Comparison of ENCODE assay signal across 21 mouse cellular contexts in the genomic region with DNA sequence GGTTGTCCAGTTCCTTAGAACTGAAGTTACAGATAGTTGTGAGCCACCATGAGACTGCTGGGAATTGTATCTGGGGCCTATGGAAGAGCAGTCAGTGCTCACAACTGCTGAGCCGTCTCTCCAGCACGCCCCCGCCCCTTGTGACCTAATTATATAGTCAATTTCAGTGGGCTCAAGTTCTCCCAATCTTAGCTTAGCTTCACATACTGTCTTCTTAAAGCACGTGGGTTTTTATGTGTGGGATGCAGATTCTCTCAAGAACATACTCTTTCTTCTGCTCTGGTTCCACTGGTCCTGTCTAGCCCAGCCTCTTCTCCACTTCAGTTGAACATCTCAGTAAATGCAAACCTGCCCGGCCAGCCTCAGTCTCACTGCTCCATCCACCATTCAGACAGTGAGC. TPM values are rescaled to one million over a fixed set of nuclear protein-coding genes. Genes with fewer than 3 reads are reported as not detected.
"Had no signal": no experiment of that assay in that cellular context is flagged by ENCODE, and none has a peak within 500 bp of the region (broad histone marks: within the 10 kb centered on the region; RNA-seq: fewer than 3 reads in every experiment).

No protein-coding gene starts in this region.

- H3K27ac ChIP-seq: liver, embryonic 15.5 days; lung, embryonic 15.5 days; macrophage; midbrain, embryonic 12.5 days; neural tube, embryonic 13.5 days; neural tube, embryonic 15.5 days; stomach, embryonic 15.5 days; stomach, postnatal 0 days had no signal

- DNase-seq: liver, postnatal 0 days; lung, adult 2 months; lung, postnatal 14 days; lung, postnatal 36 days; midbrain, embryonic 14.5 days; right cerebral cortex, postnatal 25 days; thymus, adult 2 months; thymus, postnatal 25 days; thymus, postnatal 4 days had no signal

- H3K4me3 ChIP-seq: liver, embryonic 15.5 days; lung, embryonic 15.5 days; megakaryocyte, embryonic 14.5 days; midbrain, embryonic 12.5 days; myocyte; neural tube, embryonic 13.5 days; neural tube, embryonic 15.5 days; stomach, embryonic 15.5 days had no signal

- H3K4me1 ChIP-seq: liver, embryonic 15.5 days; lung, embryonic 15.5 days; stomach, embryonic 15.5 days had no signal

RNA-seq across cellular contexts. Expression of a gene that starts 30.7 kb away (rescaled TPM):
- polyA plus RNA-seq: lung, adult 2 months; macrophage; spleen, adult 2 months; thymus, adult 2 months; urinary bladder, adult 2 months had no signal
